Mouse (Mus musculus) midbrain, embryonic 14.5 days (tissue): ENCODE results near the gene Zdhhc18. TPM values are rescaled to one million over a fixed set of nuclear protein-coding genes. Genes with fewer than 3 reads are reported as not detected.

Source experiments
- ATAC-seq: fragments of 200-750 bp; cut with Nextera tagmentation; 2 replicates; pipeline ENCODE4 v1.8.0; 2017; ENCODE audit warnings: moderate number of reproducible peaks, moderate library complexity; ENCODE audit not compliant: low FRiP score, low TSS enrichment
- DNase-seq: peaks from one replicate; pipeline ENCODE4 v3.0.0-alpha.2; 2015
- H3K27ac ChIP-seq: fragments of 300-500 bp; sonication (generic); replicated peaks from 2 replicates; pipeline ENCODE4 v1.5.1; 2014; ENCODE audit warnings: mild to moderate bottlenecking, low read depth, low read length, moderate library complexity
- H3K27me3 ChIP-seq: fragments of 300-500 bp; sonication (generic); 2 replicates; pipeline ENCODE4 v1.6.1; 2014; ENCODE audit warnings: low read length, control low read depth, mixed read lengths; ENCODE audit not compliant: control insufficient read depth, insufficient read depth
- H3K36me3 ChIP-seq: fragments of 300-500 bp; sonication (generic); 2 replicates; pipeline ENCODE4 v1.6.1; 2014; ENCODE audit warnings: low read length, control low read depth; ENCODE audit not compliant: control insufficient read depth, insufficient read depth
- H3K4me1 ChIP-seq: fragments of 300-500 bp; sonication (generic); 2 replicates; pipeline ENCODE4 v1.6.1; 2014; ENCODE audit warnings: mild to moderate bottlenecking, antibody characterized with exemption, low read length, control low read depth; ENCODE audit not compliant: control insufficient read depth, insufficient read depth
- H3K4me2 ChIP-seq: fragments of 300-500 bp; sonication (generic); 2 replicates; pipeline ENCODE4 v1.6.1; 2014; ENCODE audit warnings: mild to moderate bottlenecking, low read length, moderate library complexity
- H3K4me3 ChIP-seq: fragments of 300-500 bp; sonication (generic); replicated peaks from 2 replicates; pipeline ENCODE4 v1.5.1; 2014; ENCODE audit warnings: low read depth, low read length
- H3K9ac ChIP-seq: fragments of 300-500 bp; sonication (generic); replicated peaks from 2 replicates; pipeline ENCODE4 v1.6.1; 2014; ENCODE audit warnings: mild to moderate bottlenecking, low read length, moderate library complexity
- H3K9me3 ChIP-seq: fragments of 300-500 bp; sonication (generic); 2 replicates; pipeline ENCODE4 v1.6.1; 2016; ENCODE audit warnings: low read length, control low read depth, mixed read lengths; ENCODE audit not compliant: control insufficient read depth
- WGBS: fragments of 180-500 bp; shearing (Covaris S2); extraction: QIAGEN DNeasy Blood & Tissue Kit; methylation state at CpG from one replicate; pipeline ENCODE4 v1.1.7; 2014; 5-methylcytosine and 5-hydroxymethylcytosine counted together
- polyA plus RNA-seq: library from polyadenylated mRNA; unstranded; fragments of >200 nt; fragmentation: Nextera tagmentation; extraction: Ambion mirVana; gene quantifications from 2 replicates; pipeline ENCODE4 v1.2.1, GENCODE M21; 2014

Zdhhc18 gene
- polyA plus RNA-seq, 1 experiment from 2014 or later, result 3.8 TPM

GRCm38 (mm10) chr4:133677266-133677665, 27.3 kb upstream of the Zdhhc18 start:
- peaks cover 12% of the 10 kb centered on the region; the same call in 1 of the 2 replicates for H3K4me1 ChIP-seq
- 75% methylated on average over 7 of the region's 7 CpGs for WGBS
- no peaks in the 10 kb centered on the region for H3K27me3 ChIP-seq
- no peak for DNase-seq
- no peak overlapping the region for H3K27ac ChIP-seq
- H3K4me3 ChIP-seq, result no peak overlapping the region
- no peak overlapping the region for H3K9ac ChIP-seq
- no peaks in the 10 kb centered on the region for H3K9me3 ChIP-seq
- H3K4me2 ChIP-seq, result no peak overlapping the region
- ATAC-seq, result no peak
- H3K36me3 ChIP-seq, result peaks cover 37% of the 10 kb centered on the region

GRCm38 (mm10) chr4:133676189-133676588, 26.2 kb upstream of the Zdhhc18 start:
- 31% methylated on average over 3 of the region's 3 CpGs for WGBS
- no peak overlapping the region for H3K4me2 ChIP-seq

GRCm38 (mm10) chr4:133675594-133676016, 25.7 kb upstream of the Zdhhc18 start:
- H3K27me3 ChIP-seq, result no peaks in the 10 kb centered on the region
- H3K36me3 ChIP-seq, result peaks cover 20% of the 10 kb centered on the region
- H3K4me2 ChIP-seq, result no peak overlapping the region
- H3K9ac ChIP-seq, result no peak overlapping the region
- WGBS, result 1% methylated on average over 5 of the region's 5 CpGs
- ATAC-seq (no peak), DNase-seq (peak; percentile 78)
- H3K4me3 ChIP-seq, result no peak overlapping the region
- no peaks in the 10 kb centered on the region for H3K9me3 ChIP-seq
- H3K4me1 ChIP-seq, result peaks cover 18% of the 10 kb centered on the region; the same call in 1 of the 2 replicates
- H3K27ac ChIP-seq, result peak overlapping the region; percentile 55; the same call in 1 of the 2 replicates

More at GRCm38 (mm10) chr4:133676189-133676588, 26.2 kb upstream of the Zdhhc18 start:
- Histone ChIP-seq H3K27ac (peak overlapping the region; percentile 55), H3K27me3 (no peaks in the 10 kb centered on the region), H3K4me1 (peaks cover 18% of the 10 kb centered on the region; the same call in 1 of the 2 replicates), H3K9me3 (no peaks in the 10 kb centered on the region), H3K4me3 (no peak overlapping the region), H3K36me3 (peaks cover 26% of the 10 kb centered on the region), H3K9ac (no peak overlapping the region)
- no peak for ATAC-seq
- DNase-seq, result no peak

GRCm38 (mm10) chr4:133674331-133674695, 24.4 kb upstream of the Zdhhc18 start:
- DNase-seq (no peak), ATAC-seq (no peak)
- Histone ChIP-seq H3K9me3 (no peaks in the 10 kb centered on the region), H3K27me3 (no peaks in the 10 kb centered on the region), H3K27ac (no peak overlapping the region), H3K36me3 (peaks cover 8% of the 10 kb centered on the region), H3K4me3 (no peak overlapping the region), H3K9ac (no peak overlapping the region), H3K4me2 (no peak overlapping the region), H3K4me1 (peaks cover 18% of the 10 kb centered on the region; the same call in 1 of the 2 replicates)
- 76% methylated on average over 8 of the region's 8 CpGs for WGBS

GRCm38 (mm10) chr4:133673666-133674330, 23.8 kb upstream of the Zdhhc18 start:
- Histone ChIP-seq H3K9me3 (no peaks in the 10 kb centered on the region), H3K9ac (no peak overlapping the region; the same call in 1 of the 2 replicates), H3K4me1 (peaks cover 18% of the 10 kb centered on the region; the same call in 1 of the 2 replicates), H3K36me3 (peaks cover 5% of the 10 kb centered on the region), H3K4me3 (no peak overlapping the region), H3K4me2 (peak overlapping the region; percentile 81), H3K27me3 (no peaks in the 10 kb centered on the region), H3K27ac (no peak overlapping the region)
- 49% methylated on average over 10 of the region's 10 CpGs for WGBS
- DNase-seq, result no peak
- no peak for ATAC-seq

GRCm38 (mm10) chr4:133672845-133673647, 23.1 kb upstream of the Zdhhc18 start:
- no peak for ATAC-seq
- DNase-seq, result peak; percentile 33
- 3% methylated on average over 24 of the region's 24 CpGs for WGBS
- Histone ChIP-seq H3K4me3 (peak overlapping the region; percentile 74), H3K9me3 (no peaks in the 10 kb centered on the region), H3K4me1 (peaks cover 18% of the 10 kb centered on the region; the same call in 1 of the 2 replicates), H3K36me3 (0 out of 2 replicates have a peak, but pooled peaks cover 2% of the 10 kb centered on the region), H3K27me3 (no peaks in the 10 kb centered on the region), H3K27ac (peak overlapping the region; percentile 95), H3K4me2 (peak overlapping the region; percentile 81), H3K9ac (peak overlapping the region; percentile 82)

- Histone ChIP-seq H3K27ac (peak within 1 kb of the TSS; percentile 95), H3K36me3 (0 out of 2 replicates have a peak, but pooled peaks cover 4% of the 10 kb centered on the region), H3K9me3 (no peaks in the 10 kb centered on the region), H3K4me3 (peak within 1 kb of the TSS; percentile 74), H3K4me1 (peaks cover 18% of the 10 kb centered on the region; the same call in 1 of the 2 replicates), H3K4me2 (peak within 1 kb of the TSS; percentile 81), H3K9ac (peak within 1 kb of the TSS; percentile 82), H3K27me3 (no peaks in the 10 kb centered on the region)
- under 1% methylated on average over 75 of the region's 76 CpGs for WGBS
- peak; percentile 96 for DNase-seq
- ATAC-seq, result peak; percentile 93
Measured at GRCm38 (mm10) chr4:133671881-133672844, 22.2 kb upstream of the Zdhhc18 start, which contains the start of gene Pigv. Pigv (minus strand) TSS chr4:133672647.
